8 mouse cellular contexts compared by ENCODE assay signal in the genomic region with DNA sequence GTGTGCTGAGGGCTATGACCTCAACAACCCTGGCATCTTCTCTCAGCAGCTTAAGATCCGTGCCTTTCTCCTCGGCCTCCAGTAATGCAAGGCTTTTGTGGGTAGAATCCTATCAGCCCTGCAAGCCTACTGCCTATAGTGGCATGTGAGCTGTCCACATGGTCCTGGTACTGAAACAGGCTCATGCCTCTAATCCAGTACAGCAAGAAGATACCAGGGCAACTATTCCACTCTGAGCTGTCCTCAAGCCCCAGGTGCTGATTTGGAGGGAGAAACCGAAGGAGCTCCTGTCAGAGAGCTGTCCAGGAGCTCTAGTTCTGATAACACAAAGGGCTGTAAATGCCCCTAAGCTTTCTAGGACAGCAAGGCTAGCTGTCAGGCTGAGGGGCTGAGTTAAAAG.
DNase-seq lines count a peak whose midpoint lies in the region; ATAC-seq lines count a peak whose summit lies in the region.

No protein-coding gene starts in this region.

- H3K9ac ChIP-seq in forebrain, embryonic 16.5 days (replicated peaks; ENCODE audit: low read depth, low read length): no peak overlapping the region
- no peak overlapping the region for H3K9ac ChIP-seq in kidney, embryonic 16.5 days (replicated peaks; ENCODE audit: low read length)

- no peak for ATAC-seq in forebrain, embryonic 16.5 days
- peak; percentile 85 for ATAC-seq in kidney, embryonic 16.5 days (ENCODE audit: low FRiP score, low TSS enrichment)
- ATAC-seq in frontal cortex, adult (ENCODE audit: low TSS enrichment): no peak

- H3K4me1 ChIP-seq in forebrain, embryonic 10.5 days: no peaks in the 10 kb centered on the region
- peaks cover 31% of the 10 kb centered on the region for H3K4me1 ChIP-seq in forebrain, embryonic 16.5 days (replicated peaks; ENCODE audit: control insufficient read depth, insufficient read depth, low read length)
- H3K4me1 ChIP-seq in kidney, embryonic 16.5 days (ENCODE audit: insufficient read depth, low read length): no peaks in the 10 kb centered on the region

- H3K36me3 ChIP-seq in forebrain, embryonic 10.5 days (replicated peaks): no peaks in the 10 kb centered on the region
- H3K36me3 ChIP-seq in forebrain, embryonic 16.5 days (ENCODE audit: control insufficient read depth, insufficient read depth): no peaks in the 10 kb centered on the region
- H3K36me3 ChIP-seq in kidney, embryonic 16.5 days (ENCODE audit: insufficient read depth, low read length): no peaks in the 10 kb centered on the region

- no peaks in the 10 kb centered on the region for H3K27me3 ChIP-seq in forebrain, embryonic 10.5 days (ENCODE audit: poor library complexity, severe bottlenecking)
- H3K27me3 ChIP-seq in forebrain, embryonic 16.5 days (replicated peaks; ENCODE audit: control insufficient read depth, insufficient read depth, low read length): no peaks in the 10 kb centered on the region
- H3K27me3 ChIP-seq in kidney, embryonic 16.5 days (ENCODE audit: insufficient read depth, low read length): no peaks in the 10 kb centered on the region

- H3K4me3 ChIP-seq in forebrain, embryonic 10.5 days: no peak overlapping the region
- H3K4me3 ChIP-seq in forebrain, embryonic 16.5 days (replicated peaks; ENCODE audit: low read length): no peak overlapping the region
- H3K4me3 ChIP-seq in kidney, embryonic 16.5 days (ENCODE audit: low read length): no peak overlapping the region

- H3K9me3 ChIP-seq in forebrain, embryonic 10.5 days: no peaks in the 10 kb centered on the region
- no peaks in the 10 kb centered on the region for H3K9me3 ChIP-seq in forebrain, embryonic 16.5 days (ENCODE audit: control insufficient read depth, low read length)
- H3K9me3 ChIP-seq in kidney, embryonic 16.5 days (ENCODE audit: low read length): no peaks in the 10 kb centered on the region

- WGBS in forebrain, embryonic 10.5 days: 7% methylated on average over 3 of the region's 3 CpGs
- 2% methylated on average over 3 of the region's 3 CpGs for WGBS in forebrain, embryonic 16.5 days
- WGBS in kidney, embryonic 16.5 days: 4% methylated on average over 3 of the region's 3 CpGs

- DNase-seq in forebrain, embryonic 10.5 days (ENCODE audit: extremely low spot score, low spot score): peak; percentile 68
- DNase-seq in urinary bladder, adult 18-20 months (ENCODE audit: low spot score in 2 of 2): peak; percentile 32 to 37
- no peak for DNase-seq in urinary bladder, postnatal 10 days (ENCODE audit: low spot score)
- DNase-seq in gonadal fat pad, adult 2 months (ENCODE audit: low read depth): peak; percentile 2
- peak; percentile 80 to 81 for DNase-seq in lung, postnatal 4 days

- no peak overlapping the region for H3K4me2 ChIP-seq in forebrain, embryonic 16.5 days (ENCODE audit: low read length)
- no peak overlapping the region for H3K4me2 ChIP-seq in kidney, embryonic 16.5 days (replicated peaks; ENCODE audit: low read depth, low read length)

- H3K27ac ChIP-seq in forebrain, embryonic 10.5 days: no peak overlapping the region
- H3K27ac ChIP-seq in forebrain, embryonic 16.5 days (ENCODE audit: low read length): no peak overlapping the region
- no peak overlapping the region for H3K27ac ChIP-seq in kidney, embryonic 16.5 days (ENCODE audit: low read length)
